Mouse (Mus musculus): ENCODE data around the gene Ntrk1. TPM values are rescaled to one million over a fixed set of nuclear protein-coding genes. Genes with fewer than 3 reads are reported as not detected.

Ntrk1 gene
- polyA plus RNA-seq, 1 experiment, result 0.07 TPM

Other genes starting within 250 kb of the Ntrk1 start
- 23.9 and 34.2 TPM in 2 replicates for gene Arhgef11, start 177.6 kb downstream of the Ntrk1 start, polyA plus RNA-seq (2012; rRNA removed)
- 0.31 TPM in 1 of 2 replicates, not detected in the other for gene Lrrc71, start 46.5 kb downstream of the Ntrk1 start, polyA plus RNA-seq (2012; rRNA removed)
- gene Insrr, start 1.8 kb upstream of the Ntrk1 start, polyA plus RNA-seq (2012; rRNA removed), result 1.3 and 1.6 TPM in 2 replicates
- gene Pear1, start 29.1 kb upstream of the Ntrk1 start, polyA plus RNA-seq (2012; rRNA removed), result 11.3 and 17.1 TPM in 2 replicates
- gene Sh2d2a, start 51.6 kb upstream of the Ntrk1 start, polyA plus RNA-seq (2012; rRNA removed), result 3.5 and 5.6 TPM in 2 replicates
- 28.5 and 30.2 TPM in 2 replicates for gene Prcc, start 90.4 kb upstream of the Ntrk1 start, polyA plus RNA-seq (2012; rRNA removed)
- 73.5 and 78.7 TPM in 2 replicates for gene Hdgf, start 111.2 kb upstream of the Ntrk1 start, polyA plus RNA-seq (2012; rRNA removed)
- gene Mrpl24, start 124.3 kb upstream of the Ntrk1 start, polyA plus RNA-seq (2012; rRNA removed), result 63.4 and 64.1 TPM in 2 replicates
- gene Isg20l2, start 135.2 kb upstream of the Ntrk1 start, polyA plus RNA-seq (2012; rRNA removed), result 14.0 and 15.3 TPM in 2 replicates
- 17.5 and 22.5 TPM in 2 replicates for gene Rrnad1, start 135.6 kb upstream of the Ntrk1 start, polyA plus RNA-seq (2012; rRNA removed)
- gene Crabp2, start 153.5 kb upstream of the Ntrk1 start, polyA plus RNA-seq (2012; rRNA removed), result not detected in 2 replicates
- 0.87 and 1.4 TPM in 2 replicates for gene Nes, start 175.9 kb upstream of the Ntrk1 start, polyA plus RNA-seq (2012; rRNA removed)
- 0.20 TPM in 1 of 2 replicates, not detected in the other for gene Bcan, start 205.1 kb upstream of the Ntrk1 start, polyA plus RNA-seq (2012; rRNA removed)
- gene Hapln2, start 232.4 kb upstream of the Ntrk1 start, polyA plus RNA-seq (2012; rRNA removed), result not detected in 2 replicates
- 8.0 and 9.3 TPM in 2 replicates for gene Gpatch4, start 247.9 kb upstream of the Ntrk1 start, polyA plus RNA-seq (2012; rRNA removed)

Data from large intestine, adult 2 months (tissue).